Mouse (Mus musculus) right cerebral cortex, adult 18-20 months (tissue): ENCODE data around the gene Actl6b.

Experiments used
- DNase-seq: peaks from one replicate; pipeline ENCODE4 v3.0.0; 2022; ENCODE audit warnings: mixed read lengths

The Actl6b gene

GRCm38 (mm10) chr5:137553411-137553837 lies at the start of gene Actl6b:
Gene Actl6b, plus strand, starts transcription at chr5:137553517.
- DNase-seq: peak; percentile 94

GRCm38 (mm10) chr5:137504041-137504440 lies 49.3 kb upstream of the Actl6b start:
- no peak for DNase-seq

- peak; percentile 81 for DNase-seq
These were observed 43.3 kb upstream of the Actl6b start for GRCm38 (mm10) chr5:137510014-137510501.

- no peak for DNase-seq
These were observed 42.5 kb upstream of the Actl6b start for GRCm38 (mm10) chr5:137510573-137511390.

GRCm38 (mm10) chr5:137511706-137512105 lies 41.6 kb upstream of the Actl6b start:
- no peak for DNase-seq

GRCm38 (mm10) chr5:137512847-137513794 lies 40.2 kb upstream of the Actl6b start:
- no peak for DNase-seq

GRCm38 (mm10) chr5:137513951-137514721 lies 39.2 kb upstream of the Actl6b start:
- no peak for DNase-seq

- no peak for DNase-seq
These were observed 38.5 kb upstream of the Actl6b start for GRCm38 (mm10) chr5:137514811-137515210.

GRCm38 (mm10) chr5:137518436-137518835 lies 34.9 kb upstream of the Actl6b start, which contains the start of gene Gigyf1:
Gene Gigyf1, plus strand, starts transcription at chr5:137518548.
- no peak for DNase-seq

GRCm38 (mm10) chr5:137519691-137520550 lies 33.4 kb upstream of the Actl6b start:
- no peak for DNase-seq

GRCm38 (mm10) chr5:137521861-137522260 lies 31.5 kb upstream of the Actl6b start:
- no peak for DNase-seq

GRCm38 (mm10) chr5:137522711-137523110 lies 30.6 kb upstream of the Actl6b start:
- no peak for DNase-seq

- DNase-seq: no peak
These were observed 29.7 kb upstream of the Actl6b start for GRCm38 (mm10) chr5:137523396-137524250.

GRCm38 (mm10) chr5:137524251-137524515 lies 29.1 kb upstream of the Actl6b start:
- no peak for DNase-seq

- DNase-seq: no peak
These were observed 28.6 kb upstream of the Actl6b start for GRCm38 (mm10) chr5:137524671-137525070.

GRCm38 (mm10) chr5:137525511-137525910 lies 27.8 kb upstream of the Actl6b start:
- no peak for DNase-seq

- DNase-seq: peak; percentile 52
These were observed 27.0 kb upstream of the Actl6b start for GRCm38 (mm10) chr5:137526192-137526936.

- DNase-seq: no peak
These were observed 25.9 kb upstream of the Actl6b start for GRCm38 (mm10) chr5:137527413-137527812.

- DNase-seq: no peak
These were observed 24.9 kb upstream of the Actl6b start for GRCm38 (mm10) chr5:137528247-137528968.
